Mouse (Mus musculus): ENCODE data around the gene Hoxa13.

Gene Hoxa13

GRCm38 (mm10) chr6:52260654-52261575 is at the start of gene Hoxa13:
Hoxa13 (minus strand) TSS chr6:52260880.
- DNase-seq, result no peak

- peak in 1 of 2 experiments; percentile 16 for DNase-seq
Observed at GRCm38 (mm10) chr6:52310366-52310765, 49.7 kb upstream of the Hoxa13 start.

GRCm38 (mm10) chr6:52309766-52310165 is 49.1 kb upstream of the Hoxa13 start:
- no peak for DNase-seq

- peak; percentile 48 to 63 for DNase-seq
Observed at GRCm38 (mm10) chr6:52305877-52306389, 45.3 kb upstream of the Hoxa13 start.

- no peak for DNase-seq
Observed at GRCm38 (mm10) chr6:52303426-52303825, 42.7 kb upstream of the Hoxa13 start.

- no peak for DNase-seq
Observed at GRCm38 (mm10) chr6:52300806-52301205, 40.1 kb upstream of the Hoxa13 start.

GRCm38 (mm10) chr6:52298511-52298910 is 37.8 kb upstream of the Hoxa13 start:
- no peak for DNase-seq

- no peak for DNase-seq
Observed at GRCm38 (mm10) chr6:52294616-52295015, 33.9 kb upstream of the Hoxa13 start.

GRCm38 (mm10) chr6:52292328-52292727 is 31.6 kb upstream of the Hoxa13 start:
- no peak for DNase-seq

- DNase-seq, result no peak
Observed at GRCm38 (mm10) chr6:52291021-52291860, 30.6 kb upstream of the Hoxa13 start.

GRCm38 (mm10) chr6:52290186-52290585 is 29.5 kb upstream of the Hoxa13 start:
- no peak for DNase-seq

GRCm38 (mm10) chr6:52283896-52284295 is 23.2 kb upstream of the Hoxa13 start:
- no peak for DNase-seq

- DNase-seq, result no peak
Observed at GRCm38 (mm10) chr6:52281084-52281483, 20.4 kb upstream of the Hoxa13 start.

- DNase-seq, result no peak
Observed at GRCm38 (mm10) chr6:52276920-52277319, 16.2 kb upstream of the Hoxa13 start.

- DNase-seq, result no peak
Observed at GRCm38 (mm10) chr6:52276382-52276781, 15.7 kb upstream of the Hoxa13 start.

- no peak for DNase-seq
Observed at GRCm38 (mm10) chr6:52275563-52276280, 15.0 kb upstream of the Hoxa13 start.

GRCm38 (mm10) chr6:52274576-52274975 is 13.9 kb upstream of the Hoxa13 start:
- no peak for DNase-seq

- peak in 1 of 2 experiments; percentile 12 for DNase-seq
Observed at GRCm38 (mm10) chr6:52273656-52274280, 13.1 kb upstream of the Hoxa13 start.

- DNase-seq, result no peak
Observed at GRCm38 (mm10) chr6:52272766-52273655, 12.3 kb upstream of the Hoxa13 start.

GRCm38 (mm10) chr6:52270494-52271480 is 10.1 kb upstream of the Hoxa13 start:
- DNase-seq, result peak; percentile 76 to 81
